Mouse (Mus musculus): Measurements from ENCODE around the gene Unc5a.

DNA sequence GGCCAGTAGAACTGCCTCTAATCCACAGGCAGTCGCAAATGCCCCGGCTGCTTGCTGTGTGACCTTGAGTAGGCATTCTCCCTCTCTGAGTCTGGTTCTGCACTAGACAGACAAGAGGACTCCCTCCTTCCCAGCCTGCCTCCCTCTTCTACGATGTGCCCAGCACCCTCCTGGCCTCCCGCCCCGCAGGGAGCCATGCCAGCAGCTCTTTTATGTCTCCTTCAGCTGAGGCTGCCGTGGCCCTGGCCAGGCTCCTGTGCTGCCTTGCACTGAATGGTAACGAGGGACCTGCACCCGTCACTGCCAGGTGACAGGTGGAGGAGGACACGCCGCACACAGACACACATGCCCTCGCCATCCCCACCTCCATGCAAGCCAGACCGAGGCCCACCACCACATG is 31.7 kb downstream of the Unc5a start:
- no peak for TF ChIP-seq TAL1 (IDR thresholded peaks at IDR 0.05; ENCODE audit: low read length)
- no peak for TF ChIP-seq GATA1 (IDR thresholded peaks at IDR 0.05; ENCODE audit: low read length)

Data from erythroblast, embryonic 14.5 days (primary cell).